In genomic region chr2:12026220-12026619, GRCm38 (mm10) we compare ENCODE assay signal across 13 mouse cellular contexts.
"Had no signal": no experiment of that assay in that cellular context is flagged by ENCODE, and none has a peak within 500 bp of the region (broad histone marks: within the 10 kb centered on the region; RNA-seq: fewer than 3 reads in every experiment).

No protein-coding gene starts in this region.

- H3K27me3 ChIP-seq: limb, embryonic 15.5 days; liver, embryonic 15.5 days; megakaryocyte, embryonic 14.5 days had no signal

- H3K9me3 ChIP-seq: limb, embryonic 15.5 days; liver, embryonic 15.5 days; megakaryocyte, embryonic 14.5 days; midbrain, embryonic 12.5 days had no signal

- H3K4me1 ChIP-seq: limb, embryonic 15.5 days; liver, embryonic 15.5 days; megakaryocyte, embryonic 14.5 days; midbrain, embryonic 12.5 days had no signal

- ATAC-seq: midbrain, embryonic 16.5 days had no signal

- H3K27ac ChIP-seq: kidney, postnatal 0 days; limb, embryonic 15.5 days; liver, embryonic 15.5 days; midbrain, embryonic 12.5 days had no signal

- H3K4me2 ChIP-seq: limb, embryonic 15.5 days; liver, embryonic 15.5 days; lung, embryonic 14.5 days; midbrain, embryonic 12.5 days had no signal

- H3K4me3 ChIP-seq: limb, embryonic 15.5 days; liver, embryonic 15.5 days; megakaryocyte, embryonic 14.5 days; midbrain, embryonic 12.5 days had no signal

- DNase-seq: layer of hippocampus, adult 9-11 months; layer of hippocampus, postnatal 36 days; lung, embryonic 14.5 days; lung, postnatal 10 days; lung, postnatal 4 days; right cerebral cortex, postnatal 25 days; thymus, postnatal 4 days had no signal

- H3K36me3 ChIP-seq: limb, embryonic 15.5 days; liver, embryonic 15.5 days; midbrain, embryonic 12.5 days had no signal

- H3K9ac ChIP-seq: limb, embryonic 15.5 days; liver, embryonic 15.5 days; lung, embryonic 14.5 days; midbrain, embryonic 12.5 days had no signal
